Comparison of ENCODE assay signal across 7 mouse cellular contexts in genomic region chr3:36863427-36863826, GRCm38 (mm10). TPM values are rescaled to one million over a fixed set of nuclear protein-coding genes. Genes with fewer than 3 reads are reported as not detected.
A peak's percentile ranks its signal among the peaks of the same experiment; 100 is the strongest.
DNase-seq lines count a peak whose midpoint lies in the region; ATAC-seq and TF ChIP-seq lines count a peak whose summit lies in the region.

No protein-coding gene starts in this region.

- H3K9ac ChIP-seq in hindbrain, embryonic 12.5 days: peak overlapping the region; percentile 90
- peak overlapping the region; percentile 70 for H3K9ac ChIP-seq in midbrain, embryonic 12.5 days (replicated peaks)

- TF ChIP-seq CTCF in cortical plate, adult 2 months (IDR thresholded peaks at IDR 0.05; ENCODE audit: extremely low read depth, insufficient read depth, low read length): no peak

- H3K27me3 ChIP-seq in hindbrain, embryonic 12.5 days: no peaks in the 10 kb centered on the region
- H3K27me3 ChIP-seq in midbrain, embryonic 12.5 days: no peaks in the 10 kb centered on the region

- peak; percentile 49 for ATAC-seq in hindbrain, embryonic 12.5 days (ENCODE audit: low FRiP score)
- peak; percentile 62 for ATAC-seq in midbrain, embryonic 12.5 days (ENCODE audit: low FRiP score, low read depth)

- no peak overlapping the region for H3K27ac ChIP-seq in cortical plate, adult 2 months (ENCODE audit: insufficient read depth, low read length)
- H3K27ac ChIP-seq in hindbrain, embryonic 12.5 days: peak overlapping the region; percentile 76
- H3K27ac ChIP-seq in midbrain, embryonic 12.5 days (replicated peaks): peak overlapping the region; percentile 52

- 3% methylated on average over 23 of the region's 23 CpGs for WGBS in hindbrain, embryonic 12.5 days
- WGBS in midbrain, embryonic 12.5 days: 7% methylated on average over 12 of the region's 23 CpGs

- H3K4me2 ChIP-seq in hindbrain, embryonic 12.5 days (replicated peaks): peak overlapping the region; percentile 68
- peak overlapping the region; percentile 74 for H3K4me2 ChIP-seq in midbrain, embryonic 12.5 days (replicated peaks)

- H3K4me1 ChIP-seq in cortical plate, adult 2 months (ENCODE audit: control insufficient read depth, insufficient read depth, low read length): no peaks in the 10 kb centered on the region; the same call in 1 of the 2 replicates
- H3K4me1 ChIP-seq in hindbrain, embryonic 12.5 days: peaks cover 5% of the 10 kb centered on the region
- peaks cover 5% of the 10 kb centered on the region for H3K4me1 ChIP-seq in midbrain, embryonic 12.5 days

- H3K4me3 ChIP-seq in cortical plate, adult 2 months (ENCODE audit: insufficient read depth, low read length): peak overlapping the region; percentile 71
- H3K4me3 ChIP-seq in hindbrain, embryonic 12.5 days: peak overlapping the region; percentile 89
- peak overlapping the region; percentile 55 for H3K4me3 ChIP-seq in midbrain, embryonic 12.5 days

- peaks cover 20% of the 10 kb centered on the region for H3K36me3 ChIP-seq in hindbrain, embryonic 12.5 days
- H3K36me3 ChIP-seq in midbrain, embryonic 12.5 days: peaks cover 10% of the 10 kb centered on the region

- peak; percentile 5 for DNase-seq in spleen, adult 12 weeks (ENCODE audit: low spot score)
- no peak for DNase-seq in spleen, postnatal 14 days (ENCODE audit: low spot score in 2 of 2)
- no peak for DNase-seq in gastrocnemius, postnatal 36 days
- no peak for DNase-seq in yolk sac, embryonic 10.5 days (ENCODE audit: low spot score)

- no peaks in the 10 kb centered on the region for H3K9me3 ChIP-seq in hindbrain, embryonic 12.5 days (replicated peaks)
- H3K9me3 ChIP-seq in midbrain, embryonic 12.5 days: no peaks in the 10 kb centered on the region

- TF ChIP-seq POLR2A in cortical plate, adult 2 months (IDR thresholded peaks at IDR 0.05; ENCODE audit: extremely low read depth, insufficient read depth, low read length): no peak

- intact Hi-C loops in gastrocnemius, postnatal 36 days (cut with DNase I): no loop called here

RNA-seq across cellular contexts. Expression of gene 4932438A13Rik, which starts 0.5 kb away (rescaled TPM):
- polyA plus RNA-seq in cortical plate, adult 2 months (2012; rRNA removed): 48.3 and 50.5 TPM in 2 replicates
- 61.8 and 65.5 TPM in 2 replicates for polyA plus RNA-seq in hindbrain, embryonic 12.5 days (2016; fragmentation: Nextera tagmentation; extraction: Ambion mirVana)
- polyA plus RNA-seq in midbrain, embryonic 12.5 days (2016; fragmentation: Nextera tagmentation; extraction: Ambion mirVana): 53.6 and 54.4 TPM in 2 replicates
- total RNA-seq in gastrocnemius, postnatal 36 days (2021): 10 to 100 TPM; 22.4 to 27.9 TPM
